Mouse (Mus musculus): ENCODE results near the gene Smurf1.
A peak's percentile ranks its signal among the peaks of the same experiment; 100 is the strongest.

Smurf1 gene

DNA sequence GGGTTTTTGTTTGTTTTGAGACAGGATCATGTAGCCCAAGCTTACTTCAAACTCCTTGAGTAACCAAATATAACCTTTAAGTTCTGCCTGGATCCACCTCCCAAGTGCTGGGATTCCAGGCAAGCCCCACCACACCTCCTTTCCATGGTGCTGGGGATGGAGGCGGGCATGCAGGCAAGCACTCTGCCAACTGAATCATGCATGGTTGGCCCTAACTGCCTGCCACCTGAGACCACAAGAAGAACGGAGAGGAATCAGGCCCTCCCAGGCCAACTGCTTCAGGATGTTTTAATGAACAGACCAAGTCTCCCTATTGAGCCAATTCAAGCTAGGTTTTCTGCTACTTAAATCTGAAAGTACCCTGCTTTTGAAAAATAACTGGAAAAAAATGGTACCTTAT is 13.1 kb downstream of the Smurf1 start:
- no peak for DNase-seq

DNA sequence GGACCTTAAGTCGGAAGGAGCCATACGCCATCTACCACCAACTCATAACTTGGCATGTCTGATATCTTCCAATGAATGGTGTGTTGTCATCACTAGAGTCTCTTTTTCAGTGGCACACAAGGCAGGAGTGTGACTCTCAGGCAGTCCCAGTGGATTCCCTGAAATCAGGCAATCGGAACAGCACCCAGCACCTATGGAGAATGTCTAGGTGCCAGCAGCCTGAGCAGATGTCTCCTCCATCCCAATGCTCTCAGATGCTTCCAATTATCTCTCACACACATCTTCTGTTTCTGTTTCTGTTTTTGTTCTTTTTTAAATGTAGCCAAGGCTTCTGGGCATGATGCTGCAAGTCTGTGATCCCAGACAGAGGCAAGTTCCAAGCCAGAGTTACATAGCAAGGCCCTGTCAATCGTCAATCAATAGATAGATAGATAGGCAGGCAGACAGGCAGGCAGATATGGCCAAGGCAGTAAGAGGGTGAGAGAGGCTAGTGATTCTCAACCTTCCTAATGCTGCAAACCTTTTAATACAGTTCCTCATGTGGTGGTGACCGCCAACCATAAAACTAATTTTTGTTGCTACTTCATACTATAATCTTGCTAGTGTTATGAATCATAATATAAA is 15.1 kb downstream of the Smurf1 start:
- DNase-seq, result no peak

DNA sequence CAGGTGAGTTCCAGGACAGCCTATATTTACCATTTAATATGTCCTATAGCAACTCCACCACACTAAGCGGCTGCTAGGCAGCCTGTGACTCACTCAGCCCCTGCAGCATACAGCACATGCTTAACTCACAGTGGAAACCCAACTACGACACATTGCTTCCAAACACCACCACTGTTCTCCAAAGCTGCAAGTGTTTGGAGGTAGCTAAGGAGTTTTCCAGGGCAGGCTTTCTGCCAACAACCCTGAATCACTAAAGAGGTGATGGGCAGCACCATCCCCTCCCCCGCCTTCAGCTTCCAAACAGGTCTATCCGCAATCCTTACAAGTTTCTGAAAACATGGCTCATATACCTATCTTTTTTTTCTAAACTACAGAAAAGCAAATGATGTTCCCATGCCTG is 15.8 kb downstream of the Smurf1 start:
- no peak for DNase-seq

- no peak for DNase-seq
Observed at GRCm38 (mm10) chr5:144948422-144948821, 17.2 kb downstream of the Smurf1 start.

DNA sequence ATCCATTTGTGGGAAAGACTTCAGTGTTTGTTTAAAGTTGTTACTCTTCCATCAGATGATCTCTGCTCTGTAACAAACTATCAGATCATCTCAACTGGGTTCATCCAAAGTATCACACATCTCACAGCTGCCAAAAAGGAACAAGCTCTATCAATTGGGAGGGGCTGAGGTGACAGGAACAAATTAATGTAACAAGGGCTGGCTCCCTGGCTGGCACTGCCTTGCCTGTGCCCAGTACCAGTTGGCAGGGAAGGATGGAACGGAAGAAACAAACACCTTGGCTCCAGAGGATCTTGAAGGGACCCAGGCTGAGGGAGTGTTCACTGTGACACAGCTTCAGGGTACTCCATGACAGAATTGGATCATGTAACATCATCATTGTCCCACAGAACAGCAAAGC is 17.6 kb downstream of the Smurf1 start:
- DNase-seq, result no peak

DNA sequence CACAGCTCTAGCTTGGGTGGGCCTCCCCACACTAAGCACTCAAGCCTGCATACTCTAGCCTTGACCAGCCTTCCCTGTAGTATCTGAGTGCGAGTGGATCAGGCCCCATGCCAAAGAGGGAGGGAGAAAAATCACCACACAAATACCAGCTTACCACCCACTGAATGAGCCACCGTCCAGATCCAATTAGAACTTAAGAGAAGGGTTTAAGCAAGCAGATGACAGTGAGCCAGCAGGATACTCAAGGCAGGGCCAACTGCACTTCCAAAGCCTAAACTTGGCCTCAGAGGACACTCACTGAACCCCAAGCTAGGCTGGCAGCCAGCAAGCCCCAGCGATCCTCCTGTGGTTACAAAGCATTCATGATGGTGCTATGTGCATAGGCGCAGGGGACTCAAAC is 19.6 kb downstream of the Smurf1 start:
- DNase-seq, result peak; percentile 69

GRCm38 (mm10) chr5:144944932-144945331 is 20.7 kb downstream of the Smurf1 start:
- no peak for DNase-seq

DNA sequence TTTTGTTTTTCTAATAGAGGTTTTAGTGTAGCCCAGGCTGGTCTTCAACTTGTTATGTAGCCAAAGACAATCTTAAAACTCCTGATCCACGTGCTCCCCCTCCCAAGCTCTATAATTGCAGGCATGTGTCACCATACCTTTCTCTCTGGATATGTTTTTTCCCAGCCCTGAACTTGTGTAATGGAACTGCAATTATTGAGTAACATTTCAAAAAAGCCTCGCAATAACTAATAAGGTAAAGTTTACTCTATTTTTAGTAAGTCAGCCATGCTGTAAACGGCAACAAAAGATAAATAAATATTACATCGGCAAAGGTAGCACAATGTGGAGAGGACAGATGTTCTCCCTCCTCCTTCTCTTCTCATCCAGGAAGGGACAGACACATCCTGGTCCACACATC is 21.3 kb downstream of the Smurf1 start:
- no peak for DNase-seq

DNA sequence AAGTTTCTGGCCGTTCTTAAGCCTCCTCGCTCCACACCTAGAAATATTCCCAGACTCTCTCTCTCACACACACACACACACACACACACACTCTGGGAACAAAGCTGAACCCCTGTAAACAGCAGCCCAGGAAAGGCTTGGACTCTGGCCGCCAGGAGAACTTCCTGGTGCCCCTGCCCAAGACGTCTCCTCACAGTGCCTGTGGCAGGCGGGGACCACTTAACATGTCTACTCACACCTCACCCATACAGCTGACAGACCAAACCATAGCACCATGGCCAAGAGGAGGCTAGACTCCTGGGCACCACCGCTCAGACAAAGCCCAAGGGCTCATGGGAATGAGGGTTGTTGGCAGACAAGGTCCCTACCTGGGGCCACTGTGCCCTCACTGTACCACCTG is 22.3 kb downstream of the Smurf1 start:
- DNase-seq, result no peak

- no peak for DNase-seq
Observed at GRCm38 (mm10) chr5:144942431-144942830, 23.2 kb downstream of the Smurf1 start.

DNA sequence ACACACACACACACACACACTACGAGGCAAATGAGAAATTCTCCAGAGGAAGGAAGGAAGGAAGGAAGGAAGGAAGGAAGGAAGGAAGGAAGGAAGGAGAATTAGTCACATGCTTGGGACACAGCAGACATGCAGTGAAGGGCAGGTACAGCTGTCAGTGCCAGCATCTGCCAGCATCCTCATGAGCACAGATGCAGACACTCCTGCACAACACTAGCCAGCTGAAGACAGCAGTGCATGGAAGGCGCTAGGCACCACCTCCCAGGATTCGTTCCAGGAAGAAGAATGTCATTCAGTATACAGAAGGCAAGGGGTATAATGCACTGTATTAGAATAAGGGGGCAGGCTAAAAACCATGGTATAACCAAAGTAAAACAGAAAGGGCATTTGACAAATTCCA is 24.7 kb downstream of the Smurf1 start:
- DNase-seq, result no peak

- no peak for DNase-seq
Observed at GRCm38 (mm10) chr5:144937304-144937703, 28.3 kb downstream of the Smurf1 start.

- no peak for DNase-seq
Observed at GRCm38 (mm10) chr5:144933486-144933885, 32.2 kb downstream of the Smurf1 start.

GRCm38 (mm10) chr5:144931841-144932240 is 33.8 kb downstream of the Smurf1 start:
- no peak for DNase-seq

- no peak for DNase-seq
Observed at GRCm38 (mm10) chr5:144928856-144929713, 36.6 kb downstream of the Smurf1 start.

DNA sequence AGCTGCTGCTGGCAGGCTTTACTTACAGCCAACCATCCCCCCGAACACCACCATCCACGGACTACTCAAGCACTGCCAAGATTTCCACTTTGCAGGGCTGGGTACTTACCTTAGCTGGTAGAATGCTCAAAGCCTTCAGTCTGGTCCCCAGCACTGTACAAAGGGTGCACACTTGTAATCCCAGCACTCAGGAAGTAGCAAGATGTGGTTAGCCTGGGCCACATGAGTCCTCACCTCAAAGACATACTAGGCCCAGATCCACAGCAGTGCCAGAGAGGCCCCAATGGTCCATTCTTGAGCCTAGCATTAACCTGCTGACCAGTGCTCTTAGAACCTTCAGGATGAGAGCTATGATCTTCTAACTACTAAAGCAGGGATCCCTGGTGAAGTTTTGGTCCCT is 39.4 kb downstream of the Smurf1 start:
- DNase-seq, result no peak

GRCm38 (mm10) chr5:144923351-144923750 is 42.3 kb downstream of the Smurf1 start:
- DNase-seq, result peak; percentile 68

DNA sequence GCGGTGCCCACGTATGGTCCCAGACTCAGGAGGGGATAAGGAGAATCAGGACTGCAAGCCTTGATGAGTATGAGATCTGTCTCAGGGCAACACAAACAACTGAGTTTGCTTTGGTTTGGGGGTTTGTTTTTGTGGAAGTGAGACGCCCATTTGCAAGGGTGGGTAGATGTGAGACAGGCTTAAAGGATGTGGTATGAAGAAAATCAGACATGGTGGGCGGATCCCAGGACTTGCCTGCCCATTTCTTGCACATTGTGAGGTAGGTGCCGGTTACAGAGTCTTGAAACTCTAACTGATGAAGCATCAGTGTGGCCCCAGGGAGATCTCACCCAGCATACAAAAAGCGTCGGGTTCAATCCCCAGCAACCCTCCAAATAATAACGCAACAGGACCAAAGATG is 45.9 kb downstream of the Smurf1 start:
- DNase-seq, result no peak

- DNase-seq, result no peak
Observed at GRCm38 (mm10) chr5:144919194-144919593, 46.5 kb downstream of the Smurf1 start.

DNA sequence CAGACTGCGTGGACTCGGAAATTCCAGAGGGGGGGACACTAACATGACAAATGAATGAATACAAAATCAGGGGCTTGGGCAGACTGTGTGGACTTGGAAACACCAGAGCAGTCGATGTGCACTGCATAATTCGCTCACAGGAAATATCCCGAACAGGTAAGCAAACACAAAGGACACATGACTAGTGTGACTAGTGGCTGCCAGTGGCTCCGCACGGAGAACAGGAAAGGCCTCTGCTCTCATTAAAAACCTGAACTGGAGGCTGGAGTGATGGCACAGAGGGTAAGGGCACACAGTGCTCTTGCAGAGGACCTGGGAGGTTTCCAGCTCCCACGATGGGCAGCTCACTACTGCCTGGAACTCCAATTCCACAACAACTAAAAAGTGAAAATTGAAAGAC is 47.4 kb downstream of the Smurf1 start:
- no peak for DNase-seq

GRCm38 (mm10) chr5:144917172-144917571 is 48.5 kb downstream of the Smurf1 start:
- DNase-seq, result no peak

GRCm38 (mm10) chr5:144915828-144916227 is 49.8 kb downstream of the Smurf1 start:
- DNase-seq, result no peak

- no peak for DNase-seq
Observed at GRCm38 (mm10) chr5:144914433-144914906, 51.2 kb downstream of the Smurf1 start.

DNA sequence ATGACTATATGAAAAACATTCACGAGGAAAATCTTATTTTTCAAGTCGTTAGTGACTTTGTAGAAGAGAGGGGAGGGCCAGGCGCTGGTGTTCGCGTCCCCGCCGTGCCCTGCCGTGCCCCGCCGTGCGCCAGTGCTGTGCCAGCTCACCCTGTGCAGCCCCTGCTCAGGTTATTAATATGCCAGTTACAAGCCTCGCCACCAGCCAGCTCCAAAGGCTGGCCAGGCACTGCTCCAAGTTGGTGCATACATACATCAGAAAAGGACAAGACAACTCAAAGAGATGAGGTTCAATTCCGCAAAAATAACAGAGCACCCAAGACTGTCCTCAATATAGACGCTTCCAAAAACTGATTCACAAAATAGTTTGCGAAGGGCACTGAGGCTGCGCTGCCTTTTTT is 51.7 kb downstream of the Smurf1 start:
- no peak for DNase-seq
